Mouse (Mus musculus) embryonic facial prominence, embryonic 14.5 days (tissue): Measurements from ENCODE around the gene Tmem233. TPM values are rescaled to one million over a fixed set of nuclear protein-coding genes. Genes with fewer than 3 reads are reported as not detected.

Experiments
- polyA plus RNA-seq: library from polyadenylated mRNA; unstranded; fragments of >200 nt; fragmentation: Nextera tagmentation; extraction: Ambion mirVana; gene quantifications from 2 replicates; pipeline ENCODE4 v1.2.1, GENCODE M21; 2014

Gene Tmem233
- polyA plus RNA-seq, 1 experiment from 2014 or later = 0.26 TPM

Other genes starting within 250 kb of the Tmem233 start
- gene Cit, start 238.0 kb downstream of the Tmem233 start, polyA plus RNA-seq = 16.6 and 16.8 TPM in 2 replicates
- gene Prkab1, start 58.7 kb downstream of the Tmem233 start, polyA plus RNA-seq = 49.9 and 61.4 TPM in 2 replicates
- gene Ccdc60, start 205.7 kb upstream of the Tmem233 start, polyA plus RNA-seq = 1.1 and 1.9 TPM in 2 replicates